Mouse (Mus musculus) MEL (cell line): ENCODE measurements around the gene Fos. TPM values are rescaled to one million over a fixed set of nuclear protein-coding genes. Genes with fewer than 3 reads are reported as not detected.

Experiments
- DNase-seq: peaks from one replicate; pipeline ENCODE4 v3.0.0; 2011; ENCODE audit warnings: low read depth, low spot score
- H3K27ac ChIP-seq: 2 replicates; pipeline ENCODE4 v1.5.1; 2012; ENCODE audit warnings: low read depth, mild to moderate bottlenecking, control low read depth, low read length, moderate library complexity; ENCODE audit not compliant: control insufficient read depth
- H3K27me3 ChIP-seq, 2 experiments: fragments of 150-350 bp in 1 of 2; sonication (generic) in 1 of 2; 2 replicates each; pipeline ENCODE4 v1.6.1; 2012; ENCODE audit warnings: low read length in 2 of 2, mild to moderate bottlenecking in 2 of 2, improper control_type of control experiment in 1 of 2, moderate library complexity in 1 of 2; ENCODE audit not compliant: insufficient read depth in 2 of 2, control insufficient read depth in 1 of 2
- H3K36me3 ChIP-seq, 2 experiments: 2 replicates each; pipeline ENCODE4 v1.6.1; 2012 to 2014; ENCODE audit warnings: low read length in 2 of 2, improper control_type of control experiment in 1 of 2, inconsistent platforms in 1 of 2, mild to moderate bottlenecking in 1 of 2; ENCODE audit not compliant: insufficient read depth in 2 of 2, control insufficient read depth in 1 of 2
- H3K4me1 ChIP-seq, 2 experiments: fragments of 150-350 bp in 1 of 2; sonication (generic) in 1 of 2; 2 replicates each; pipeline ENCODE4 v1.6.1; 2012; ENCODE audit warnings: low read length in 2 of 2, improper control_type of control experiment in 1 of 2, mild to moderate bottlenecking in 1 of 2; ENCODE audit not compliant: insufficient read depth in 2 of 2, control insufficient read depth in 1 of 2
- H3K4me3 ChIP-seq, 2 experiments: fragments of 150-350 bp in 1 of 2; sonication (generic) in 1 of 2; 2 replicates each; pipeline ENCODE4 v1.5.1; 2012; ENCODE audit warnings: low read depth in 2 of 2, low read length in 2 of 2, mild to moderate bottlenecking in 2 of 2, moderate library complexity in 2 of 2, control low read depth in 1 of 2, improper control_type of control experiment in 1 of 2; ENCODE audit not compliant: control insufficient read depth in 1 of 2, insufficient read depth in 1 of 2
- H3K79me2 ChIP-seq: 2 replicates; pipeline ENCODE4 v1.6.1; 2012; ENCODE audit warnings: mild to moderate bottlenecking, low read length, moderate library complexity; ENCODE audit not compliant: control insufficient read depth, poor library complexity, insufficient read depth
- H3K9ac ChIP-seq: 2 replicates; pipeline ENCODE4 v1.6.1; 2012; ENCODE audit warnings: low read depth, mild to moderate bottlenecking, control low read depth, low read length, moderate library complexity; ENCODE audit not compliant: control insufficient read depth, poor library complexity, severe bottlenecking
- H3K9me3 ChIP-seq: fragments of 150-350 bp; sonication (generic); replicated peaks from 2 replicates; pipeline ENCODE4 v1.6.1; 2012; ENCODE audit warnings: mild to moderate bottlenecking, low read length, improper control_type of control experiment, moderate library complexity; ENCODE audit not compliant: insufficient read depth
- CHD1 ChIP-seq: IDR thresholded peaks from 2 replicates; pipeline ENCODE4 v1.6.1; 2012; ENCODE audit warnings: low read depth, mild to moderate bottlenecking, inconsistent platforms, low read length, improper control_type of control experiment
- CHD2 ChIP-seq: IDR thresholded peaks from 2 replicates; pipeline ENCODE4 v1.6.1; 2011; ENCODE audit warnings: low read length, improper control_type of control experiment
- E2F4 ChIP-seq: IDR thresholded peaks from 2 replicates; pipeline ENCODE4 v1.6.1; 2011; ENCODE audit warnings: low read depth, low read length, improper control_type of control experiment, borderline replicate concordance
- ELF1 ChIP-seq: IDR thresholded peaks from 2 replicates; pipeline ENCODE4 v1.6.1; 2014; ENCODE audit warnings: low read depth, mild to moderate bottlenecking, inconsistent platforms, low read length, improper control_type of control experiment, moderate library complexity
- ETS1 ChIP-seq: IDR thresholded peaks from 2 replicates; pipeline ENCODE4 v1.6.1; 2012; ENCODE audit warnings: low read depth, mild to moderate bottlenecking, inconsistent platforms, low read length, improper control_type of control experiment, moderate library complexity
- GABPA ChIP-seq: IDR thresholded peaks from 2 replicates; pipeline ENCODE4 v1.6.1; 2012; ENCODE audit warnings: low read depth, mild to moderate bottlenecking, inconsistent platforms, low read length, improper control_type of control experiment, moderate library complexity
- GATA1 ChIP-seq: IDR thresholded peaks from 2 replicates; pipeline ENCODE4 v1.6.1; 2011; ENCODE audit warnings: low read depth, low read length, improper control_type of control experiment
- JUND ChIP-seq: IDR thresholded peaks from 2 replicates; pipeline ENCODE4 v1.6.1; 2011; ENCODE audit warnings: low read depth, mild to moderate bottlenecking, improper control_type of control experiment, low read length
- MAFK ChIP-seq: IDR thresholded peaks from 2 replicates; pipeline ENCODE4 v1.6.1; 2011; ENCODE audit warnings: low read depth, mild to moderate bottlenecking, low read length, improper control_type of control experiment, borderline replicate concordance
- MAX ChIP-seq: IDR thresholded peaks from 2 replicates; pipeline ENCODE4 v1.6.1; 2011; ENCODE audit warnings: low read length, improper control_type of control experiment
- MAZ ChIP-seq: IDR thresholded peaks from 2 replicates; pipeline ENCODE4 v1.6.1; 2012; ENCODE audit warnings: low read depth, mild to moderate bottlenecking, inconsistent platforms, low read length, improper control_type of control experiment
- MEF2A ChIP-seq: IDR thresholded peaks from 2 replicates; pipeline ENCODE4 v1.6.1; 2014; ENCODE audit warnings: low read depth, mild to moderate bottlenecking, inconsistent platforms, low read length, improper control_type of control experiment; ENCODE audit not compliant: poor library complexity, insufficient replicate concordance, severe bottlenecking; ENCODE audit errors: extremely low read depth
- MXI1 ChIP-seq: IDR thresholded peaks from 2 replicates; pipeline ENCODE4 v1.6.1; 2011; ENCODE audit warnings: mild to moderate bottlenecking, low read depth, low read length, improper control_type of control experiment
- MYB ChIP-seq: IDR thresholded peaks from 2 replicates; pipeline ENCODE4 v1.6.1; 2011; ENCODE audit warnings: mild to moderate bottlenecking, low read depth, low read length, improper control_type of control experiment
- MYC ChIP-seq: IDR thresholded peaks from 2 replicates; pipeline ENCODE4 v1.6.1; 2011; ENCODE audit warnings: low read depth, mild to moderate bottlenecking, low read length, improper control_type of control experiment, moderate library complexity
- NELFE ChIP-seq: IDR thresholded peaks from 2 replicates; pipeline ENCODE4 v1.6.1; 2011; ENCODE audit warnings: low read depth, low read length, improper control_type of control experiment
- RAD21 ChIP-seq: IDR thresholded peaks from 2 replicates; pipeline ENCODE4 v1.6.1; 2011; ENCODE audit warnings: mild to moderate bottlenecking, low read depth, low read length, improper control_type of control experiment
- RCOR1 ChIP-seq: IDR thresholded peaks from 2 replicates; pipeline ENCODE4 v1.6.1; 2012; ENCODE audit warnings: low read depth, mild to moderate bottlenecking, inconsistent platforms, low read length, improper control_type of control experiment
- SIN3A ChIP-seq: IDR thresholded peaks from 2 replicates; pipeline ENCODE4 v1.6.1; 2012; ENCODE audit warnings: low read length, improper control_type of control experiment, inconsistent platforms
- SMC3 ChIP-seq: IDR thresholded peaks from 2 replicates; pipeline ENCODE4 v1.6.1; 2011; ENCODE audit warnings: low read depth, low read length, improper control_type of control experiment
- UBTF ChIP-seq: IDR thresholded peaks from 2 replicates; pipeline ENCODE4 v1.6.1; 2012; ENCODE audit warnings: low read depth, mild to moderate bottlenecking, inconsistent platforms, low read length, improper control_type of control experiment, moderate library complexity, borderline replicate concordance; ENCODE audit not compliant: insufficient read depth
- USF1 ChIP-seq: IDR thresholded peaks from 2 replicates; pipeline ENCODE4 v1.6.1; 2014; ENCODE audit warnings: low read depth, mild to moderate bottlenecking, inconsistent platforms, low read length, improper control_type of control experiment, moderate library complexity
- ZNF384 ChIP-seq: IDR thresholded peaks from 2 replicates; pipeline ENCODE4 v1.6.1; 2012; ENCODE audit warnings: low read depth, mild to moderate bottlenecking, inconsistent platforms, low read length, improper control_type of control experiment
- polyA plus RNA-seq, 2 experiments: library from polyadenylated mRNA; stranded (reverse) in 1 of 2; unstranded in 1 of 2; fragments of >175 nt in 1 of 2; fragments of >200 nt in 1 of 2; gene quantifications; 2 replicates each; pipeline versions ENCODE4 v1.2.1 to v1.2.4; 2012; ENCODE audit warnings: low replicate concordance in 2 of 2, low read depth in 1 of 2; ENCODE audit not compliant: insufficient read length in 2 of 2, insufficient read depth in 1 of 2, missing spikeins in 1 of 2
- total RNA-seq: library from RNA; depleted of rRNA; stranded (reverse); fragments of 300-350 nt; gene quantifications from 2 replicates; pipeline ENCODE4 v1.2.3, GENCODE M21; 2012

Gene Fos
- total and polyA plus RNA-seq, 3 experiments = 0.81 to 1.4 TPM; not detected in 1

DNA sequence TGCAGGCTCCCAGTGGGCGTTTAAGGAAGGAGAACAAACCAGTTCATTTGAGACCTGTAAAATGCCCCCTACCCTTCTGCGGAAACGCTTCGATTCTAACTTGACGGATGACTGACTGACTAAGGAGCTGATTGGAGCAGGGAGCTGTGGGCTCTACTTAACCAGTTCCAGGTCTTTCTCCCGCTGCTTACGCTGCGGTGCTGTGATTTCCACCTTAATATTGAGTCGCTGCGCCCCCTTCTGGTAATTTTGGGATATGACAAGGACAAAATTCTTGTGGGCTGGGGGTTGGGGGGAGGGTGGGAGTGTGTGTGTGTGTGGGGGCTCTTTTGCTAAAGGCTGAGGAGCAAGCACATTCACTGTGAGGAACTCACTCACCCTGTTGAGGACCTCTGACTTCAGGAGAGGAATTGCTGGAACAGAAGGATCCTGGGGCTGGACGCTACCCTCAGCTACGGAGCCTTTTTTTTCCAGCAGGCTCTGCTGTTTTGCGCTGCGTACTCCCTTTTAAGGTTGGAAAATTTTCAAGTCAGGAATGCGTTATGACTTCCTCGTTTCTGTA lies 18.5 kb downstream of the Fos start (continued):
- TF ChIP-seq USF1 (no peak), CHD2 (no peak), RCOR1 (0 out of 2 replicates have a peak, but pooled peaks have one; percentile 43), ZNF384 (0 out of 2 replicates have a peak, but pooled peaks have one; percentile 28), MEF2A (no peak), ETS1 (no peak), RAD21 (peak; percentile 77), SMC3 (peak; percentile 81), MAX (no peak), JUND (no peak)

DNA sequence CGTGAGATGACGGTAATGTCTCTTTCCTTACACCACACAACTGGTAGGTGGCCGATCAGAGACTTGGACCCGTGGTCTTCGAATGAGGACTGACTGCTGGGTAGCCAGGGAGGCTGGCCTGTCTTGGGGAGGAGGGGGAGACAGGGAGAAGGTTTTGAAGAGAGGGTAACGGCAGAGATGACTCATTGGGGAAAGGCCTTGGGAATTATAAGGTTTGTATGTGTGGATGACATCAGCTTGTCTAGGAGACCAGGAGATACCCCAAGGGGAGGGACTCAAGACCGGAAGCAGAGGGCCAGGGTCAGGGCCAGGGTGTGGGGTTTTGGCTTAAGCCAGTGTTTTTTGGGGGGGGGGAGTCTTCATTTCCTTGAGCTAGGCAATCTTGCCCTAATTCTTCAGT lies 22.6 kb downstream of the Fos start:
- Histone ChIP-seq H3K27ac (no peak overlapping the region), H3K4me1 (peaks cover 0 to 3% of the 10 kb centered on the region in 2 experiments; a peak in 1 of 4 replicates), H3K9me3 (no peaks in the 10 kb centered on the region), H3K79me2 (no peaks in the 10 kb centered on the region), H3K36me3 (0 out of 4 replicates have a peak, but pooled peaks cover 0 to 2% of the 10 kb centered on the region in 2 experiments), H3K4me3 (no peak overlapping the region), H3K9ac (no peak overlapping the region)
- no peak for DNase-seq
- TF ChIP-seq UBTF = no peak
- no peak for TF ChIP-seq NELFE
- no peak for TF ChIP-seq USF1
- TF ChIP-seq ELF1 = no peak
- no peak for TF ChIP-seq MYB
- no peak for TF ChIP-seq SIN3A
- TF ChIP-seq MEF2A = no peak
- TF ChIP-seq MYC = no peak
- no peak for TF ChIP-seq CHD1
- no peak for TF ChIP-seq GABPA
- TF ChIP-seq ZNF384 = no peak
- TF ChIP-seq MAZ = no peak
- no peak for TF ChIP-seq SMC3
- TF ChIP-seq E2F4 = no peak
- TF ChIP-seq MAFK = no peak
- TF ChIP-seq MAX = no peak
- no peak for TF ChIP-seq GATA1
- TF ChIP-seq MXI1 = no peak
- TF ChIP-seq, all 39 proteins: peak for 0
- H3K27me3 ChIP-seq = no peaks in the 10 kb centered on the region
